Mouse (Mus musculus) cerebellum, postnatal 14 days (tissue): ENCODE measurements around the gene Hps3.
"Not testable (repeated sequence)": the region's sequence is repeated elsewhere in the genome, so short reads cannot be mapped to it uniquely, and the experiment has no call there.

ENCODE experiments used
- DNase-seq, 2 experiments: peaks; one replicate each; pipeline ENCODE4 v3.0.0; 2021; ENCODE audit warnings: mixed read lengths in 2 of 2

Gene Hps3

DNA sequence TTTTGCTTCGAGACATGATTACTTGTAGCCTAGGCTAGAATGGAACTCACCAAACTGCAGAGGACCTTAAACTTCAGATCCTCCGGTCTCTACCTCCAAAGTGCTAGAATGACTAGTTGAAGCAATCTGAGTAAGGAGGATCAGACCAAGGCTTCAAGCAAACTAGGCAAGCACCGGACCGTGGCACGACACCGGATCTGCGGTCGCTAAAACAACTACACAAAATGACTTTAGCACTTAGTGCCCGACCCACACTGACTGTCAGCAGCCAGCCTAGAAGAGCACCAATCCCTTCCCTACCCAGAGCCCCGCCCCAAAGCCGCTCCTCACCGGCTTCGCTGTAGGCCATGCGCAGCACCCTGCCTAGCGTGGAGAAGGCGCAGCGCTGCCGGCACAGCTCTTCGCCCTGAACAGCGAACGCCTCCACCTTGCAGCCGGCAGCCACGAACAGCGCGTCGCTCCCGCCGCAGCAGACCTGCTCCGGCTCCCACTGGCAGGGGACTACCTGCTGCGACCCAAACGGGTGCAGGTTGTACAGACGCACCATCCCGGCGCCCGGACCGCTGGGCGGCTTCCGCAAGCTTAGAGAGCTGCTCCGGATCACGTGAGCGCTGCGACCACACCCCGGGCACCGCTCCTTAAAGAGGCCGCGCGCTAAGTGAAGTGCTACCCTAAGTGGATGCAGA lies at the start of gene Hps3:
Gene Hps3, minus strand, starts transcription at position 597 of the 686 bp plus-strand sequence.
- DNase-seq = peak; percentile 84 to 88

- DNase-seq = no peak
These were observed 47.0 kb upstream of the Hps3 start for GRCm38 (mm10) chr3:20082161-20082560.

- peak; percentile 12 to 23 for DNase-seq
These were observed 41.3 kb upstream of the Hps3 start for GRCm38 (mm10) chr3:20076145-20077053.

DNA sequence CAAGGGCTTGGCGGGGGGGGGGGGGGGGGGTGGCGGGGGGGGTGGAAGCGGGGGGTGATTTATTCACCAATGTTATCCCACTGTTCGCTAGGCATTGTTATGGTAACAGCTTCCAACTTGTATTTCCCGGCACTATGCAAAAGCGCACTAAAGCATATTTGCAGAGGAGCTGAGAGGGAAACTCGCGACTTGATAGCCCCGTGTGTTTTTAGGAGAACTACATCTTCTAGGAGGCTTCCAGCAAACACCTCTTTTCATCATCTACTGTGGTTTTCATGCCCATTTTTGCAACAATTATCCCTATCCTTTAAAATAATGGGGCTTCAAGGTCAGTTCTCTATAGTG lies 23.1 kb upstream of the Hps3 start:
- no peak for DNase-seq

- DNase-seq = peak; percentile 94 to 97
These were observed 22.4 kb upstream of the Hps3 start, which contains the start of gene Hltf for GRCm38 (mm10) chr3:20057306-20058196. Gene Hltf, plus strand, starts transcription at chr3:20057811.

GRCm38 (mm10) chr3:20044736-20045135 lies 9.6 kb upstream of the Hps3 start:
- not testable (repeated sequence) for DNase-seq

- not testable (repeated sequence) for DNase-seq
These were observed 6.3 kb upstream of the Hps3 start for GRCm38 (mm10) chr3:20041461-20041860.

DNA sequence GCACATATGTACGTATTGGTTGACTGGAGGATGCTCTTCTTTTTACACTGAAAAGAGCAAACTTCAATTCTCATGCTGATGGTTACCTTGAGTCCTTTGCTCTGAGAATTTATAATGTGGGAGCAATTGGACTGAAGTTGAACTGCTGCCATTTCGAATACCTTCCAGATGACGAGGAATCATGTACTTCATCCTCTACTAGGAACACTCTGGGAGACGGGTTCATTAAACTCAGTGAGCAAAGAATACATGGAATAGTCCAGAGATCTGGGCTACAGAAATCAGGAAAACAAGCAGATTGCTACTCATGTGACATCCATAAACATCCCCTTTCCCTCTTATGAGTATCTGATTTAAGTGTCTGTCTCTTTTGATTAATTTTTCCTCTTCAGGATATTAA lies 954 bp upstream of the Hps3 start:
- no peak for DNase-seq

- no peak for DNase-seq
These were observed 1.1 kb downstream of the Hps3 start for GRCm38 (mm10) chr3:20033761-20034718.

DNA sequence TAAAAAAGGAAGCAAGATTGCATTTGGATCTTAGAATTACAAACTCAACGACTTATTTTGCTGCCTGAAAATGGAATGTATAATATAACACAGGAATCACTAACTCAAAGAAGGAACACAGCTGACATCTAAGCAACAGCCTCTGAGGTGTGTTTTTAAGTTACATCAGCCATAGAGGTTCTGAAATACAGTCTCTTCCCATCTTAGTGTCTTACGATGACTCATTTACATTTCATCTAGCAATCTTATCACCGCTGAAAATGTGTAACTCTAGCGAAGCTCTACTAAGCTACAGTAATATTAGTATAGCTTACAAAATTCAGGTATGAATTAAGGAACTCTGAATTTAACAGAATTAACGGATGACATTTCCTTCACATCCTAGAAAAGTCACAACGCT lies 4.3 kb downstream of the Hps3 start:
- no peak for DNase-seq

DNA sequence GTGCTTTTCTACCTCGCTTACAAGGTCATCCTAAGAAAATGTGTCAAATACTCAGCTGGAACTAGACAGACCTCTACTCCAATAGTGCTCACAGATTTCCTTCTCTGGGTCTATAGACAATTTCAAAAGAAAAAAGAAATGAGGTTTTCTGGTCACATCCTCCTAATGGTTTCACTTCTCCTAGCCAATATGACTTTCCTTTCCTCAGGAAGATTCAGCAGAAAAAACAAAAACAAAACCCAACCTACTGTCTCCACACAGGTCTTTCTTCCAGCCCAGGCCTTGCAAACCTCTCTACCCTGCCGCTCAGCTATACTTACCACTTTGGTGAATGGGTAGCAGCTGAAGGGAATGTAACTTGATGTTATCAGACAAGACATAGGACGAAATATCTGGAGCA lies 6.5 kb downstream of the Hps3 start:
- DNase-seq = no peak

GRCm38 (mm10) chr3:20027788-20028187 lies 7.3 kb downstream of the Hps3 start:
- DNase-seq = no peak

DNA sequence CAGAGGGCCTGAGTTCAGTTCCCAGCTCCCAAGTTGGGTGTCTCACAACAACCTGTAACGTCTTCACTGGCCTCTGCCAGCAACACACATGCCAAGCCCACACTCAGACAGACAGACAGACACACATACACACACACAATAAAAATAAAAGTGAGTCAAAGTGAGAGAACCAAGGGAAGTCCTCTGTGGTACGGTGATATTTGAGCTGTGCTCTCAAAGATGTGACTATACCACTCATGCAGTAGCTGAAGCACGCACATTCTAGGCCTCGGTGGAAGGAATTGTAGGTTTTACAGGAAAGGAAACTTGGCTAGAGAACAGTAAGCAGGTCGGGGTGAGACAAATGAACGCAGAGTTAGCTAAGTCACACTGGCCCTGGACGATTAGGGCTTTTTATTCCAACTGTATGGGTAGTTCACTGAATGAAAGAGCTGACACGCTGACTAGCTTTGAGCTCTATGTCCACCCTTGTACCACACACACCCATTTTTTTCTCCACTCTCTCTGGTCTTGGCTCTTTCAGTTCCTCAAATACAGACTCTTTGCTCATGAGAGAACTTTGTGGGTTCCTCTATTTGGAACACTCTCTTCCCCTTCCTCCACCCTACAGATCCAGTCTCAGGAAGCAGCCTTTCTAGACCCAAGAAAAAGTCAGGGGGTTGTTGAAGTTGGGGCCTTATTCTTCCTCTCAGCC lies 8.0 kb downstream of the Hps3 start:
- DNase-seq = no peak

- no peak for DNase-seq
These were observed 8.6 kb downstream of the Hps3 start for GRCm38 (mm10) chr3:20026481-20026880.

DNA sequence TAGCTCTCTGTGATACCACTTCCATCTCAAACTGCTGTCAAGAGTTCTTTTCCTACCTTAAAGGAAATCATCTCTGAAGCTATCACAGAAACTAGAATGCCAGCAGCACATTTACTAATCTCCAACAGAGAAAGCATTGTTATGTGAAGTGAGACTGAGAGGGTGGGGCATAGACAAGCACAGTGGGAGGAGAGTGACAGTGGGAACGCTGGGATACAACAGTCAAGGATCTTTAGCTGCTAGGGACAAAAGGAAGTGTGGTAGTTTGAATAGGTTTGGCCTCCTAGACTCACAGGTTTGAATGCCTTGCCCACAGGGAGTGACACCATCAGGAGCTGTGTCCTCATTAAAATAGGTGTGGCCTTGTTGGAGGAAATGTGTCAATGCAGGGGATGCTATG lies 11.3 kb downstream of the Hps3 start:
- no peak for DNase-seq

DNA sequence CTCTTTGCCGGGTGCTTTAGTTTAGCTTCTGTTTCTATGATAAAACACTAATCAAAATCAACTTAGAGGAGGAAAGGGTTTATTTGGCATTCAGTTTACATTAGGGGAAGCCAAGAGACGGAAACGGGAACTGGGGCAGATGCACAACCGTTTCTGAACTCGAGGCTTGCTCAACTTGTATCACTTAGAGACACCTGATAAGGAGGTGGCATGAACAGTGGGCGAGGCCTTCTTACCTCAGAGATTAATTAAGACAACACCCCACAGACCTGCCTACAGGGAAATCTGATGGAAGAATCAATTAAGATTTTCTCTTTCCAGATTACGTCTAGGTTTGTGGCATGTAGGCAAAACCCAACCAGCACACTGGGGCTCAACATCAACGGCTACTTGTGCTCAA lies 17.0 kb downstream of the Hps3 start:
- no peak for DNase-seq

GRCm38 (mm10) chr3:20014454-20014853 lies 20.7 kb downstream of the Hps3 start:
- no peak for DNase-seq

DNA sequence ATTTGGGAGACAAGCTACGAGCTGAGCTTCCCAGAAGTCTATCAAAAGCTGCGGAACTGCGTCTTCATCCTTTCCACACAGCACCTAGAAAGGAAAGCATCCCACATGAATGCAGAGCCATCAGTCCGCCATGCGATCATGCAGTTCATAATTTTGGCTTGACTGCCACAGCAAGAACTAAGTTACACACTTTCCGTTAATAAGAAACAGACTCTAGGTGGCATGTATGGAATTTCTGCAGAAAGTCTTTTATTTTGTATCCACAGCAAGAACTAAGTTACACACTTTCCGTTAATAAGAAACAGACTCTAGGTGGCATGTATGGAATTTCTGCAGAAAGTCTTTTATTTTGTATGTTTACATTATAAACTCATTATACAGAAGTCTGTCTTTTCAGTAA lies 24.2 kb downstream of the Hps3 start:
- not testable (repeated sequence) for DNase-seq

DNA sequence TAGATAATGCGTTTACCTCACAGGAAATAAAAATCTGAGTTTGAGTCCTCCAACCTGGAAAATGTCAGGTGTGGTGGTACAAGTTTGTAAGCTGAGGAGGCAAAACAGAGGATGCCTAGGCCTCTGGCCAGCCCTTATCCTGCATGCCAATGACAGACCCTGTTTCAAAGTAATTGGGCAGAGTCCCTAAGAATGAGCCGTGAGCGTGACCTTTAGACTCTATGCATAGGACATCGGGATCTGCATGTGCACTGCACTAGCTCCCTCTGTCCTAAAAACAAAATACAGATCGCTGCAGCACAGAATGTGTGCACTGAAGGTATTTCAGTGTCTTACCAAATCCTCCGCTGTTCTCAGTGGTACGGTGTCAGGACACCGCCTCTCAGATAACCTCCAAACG lies 24.7 kb downstream of the Hps3 start:
- no peak for DNase-seq

- DNase-seq = no peak
These were observed 27.4 kb downstream of the Hps3 start for GRCm38 (mm10) chr3:20007759-20008158.

DNA sequence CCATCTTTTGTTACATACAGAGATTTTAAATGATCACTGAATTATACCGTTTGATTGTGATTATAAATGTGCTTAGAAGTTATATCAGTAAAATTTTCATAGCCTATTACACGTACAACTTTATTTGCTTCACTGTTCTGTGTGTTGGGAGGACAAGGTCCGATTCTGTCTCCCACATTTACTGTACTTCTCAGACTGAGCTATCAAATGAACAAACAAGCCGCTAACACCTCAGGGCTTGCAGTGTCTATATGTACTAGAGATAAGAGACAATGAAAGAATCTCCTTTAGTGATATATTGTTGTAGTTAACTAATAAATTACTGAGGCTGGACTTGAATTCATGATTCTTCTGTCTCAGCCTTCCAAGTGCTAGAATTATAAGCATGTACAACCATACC lies 27.8 kb downstream of the Hps3 start:
- DNase-seq = no peak
